Mouse (Mus musculus): ENCODE data around the gene Gm42372. TPM values are rescaled to one million over a fixed set of nuclear protein-coding genes. Genes with fewer than 3 reads are reported as not detected.

Gm42372 gene
- polyA plus RNA-seq, 2 experiments from 2014 or later = 3.6 to 4.2 TPM

- ATAC-seq = no peak
These were observed 21.2 kb upstream of the Gm42372 start for GRCm38 (mm10) chr7:16961678-16962077.

- no peak for ATAC-seq
These were observed 14.5 kb upstream of the Gm42372 start for GRCm38 (mm10) chr7:16968414-16968813.

GRCm38 (mm10) chr7:16971160-16971559, 11.7 kb upstream of the Gm42372 start:
- ATAC-seq = no peak

GRCm38 (mm10) chr7:16974018-16974417, 8.9 kb upstream of the Gm42372 start:
- ATAC-seq = no peak

- ATAC-seq = no peak
These were observed 6.6 kb upstream of the Gm42372 start for GRCm38 (mm10) chr7:16976298-16976697.

- no peak for ATAC-seq
These were observed 4.7 kb upstream of the Gm42372 start for GRCm38 (mm10) chr7:16978173-16978572.

GRCm38 (mm10) chr7:16978593-16978992, 4.3 kb upstream of the Gm42372 start:
- no peak for ATAC-seq

GRCm38 (mm10) chr7:16980348-16980747, 2.5 kb upstream of the Gm42372 start:
- ATAC-seq = peak; percentile 36

- no peak for ATAC-seq
These were observed 4.8 kb downstream of the Gm42372 start for GRCm38 (mm10) chr7:16987541-16988149.

GRCm38 (mm10) chr7:16988405-16988804, 5.5 kb downstream of the Gm42372 start:
- ATAC-seq = no peak

GRCm38 (mm10) chr7:16990006-16990744, 7.3 kb downstream of the Gm42372 start:
- ATAC-seq = peak; percentile 84

- ATAC-seq = no peak
These were observed 9.0 kb downstream of the Gm42372 start for GRCm38 (mm10) chr7:16991681-16992450.

- no peak for ATAC-seq
These were observed 9.5 kb downstream of the Gm42372 start, which contains the start of gene Ccdc8 for GRCm38 (mm10) chr7:16992451-16992807. Gene Ccdc8 (plus strand): TSS chr7:16992708.

GRCm38 (mm10) chr7:16993651-16994399, 10.9 kb downstream of the Gm42372 start:
- ATAC-seq = no peak

- ATAC-seq = no peak
These were observed 11.5 kb downstream of the Gm42372 start for GRCm38 (mm10) chr7:16994400-16994799.

- ATAC-seq = no peak
These were observed 12.5 kb downstream of the Gm42372 start for GRCm38 (mm10) chr7:16995345-16995744.

GRCm38 (mm10) chr7:16999233-16999632, 16.3 kb downstream of the Gm42372 start:
- ATAC-seq = peak; percentile 15

GRCm38 (mm10) chr7:16999650-17000049, 16.8 kb downstream of the Gm42372 start:
- peak; percentile 30 for ATAC-seq

- peak; percentile 84 for ATAC-seq
These were observed 19.7 kb downstream of the Gm42372 start for GRCm38 (mm10) chr7:17002375-17003195.

GRCm38 (mm10) chr7:17003230-17003960, 20.5 kb downstream of the Gm42372 start:
- ATAC-seq = no peak

GRCm38 (mm10) chr7:17004716-17005115, 21.8 kb downstream of the Gm42372 start:
- ATAC-seq = no peak

All from activated CD4-positive, CD25-positive, alpha-beta regulatory T cell, adult 4 months (primary cell).